Mouse (Mus musculus): Measurements from ENCODE around the gene Npas1. TPM values are rescaled to one million over a fixed set of nuclear protein-coding genes. Genes with fewer than 3 reads are reported as not detected.

The Npas1 gene
- polyA plus RNA-seq, 1 experiment from 2014 or later = 2.1 TPM

DNA sequence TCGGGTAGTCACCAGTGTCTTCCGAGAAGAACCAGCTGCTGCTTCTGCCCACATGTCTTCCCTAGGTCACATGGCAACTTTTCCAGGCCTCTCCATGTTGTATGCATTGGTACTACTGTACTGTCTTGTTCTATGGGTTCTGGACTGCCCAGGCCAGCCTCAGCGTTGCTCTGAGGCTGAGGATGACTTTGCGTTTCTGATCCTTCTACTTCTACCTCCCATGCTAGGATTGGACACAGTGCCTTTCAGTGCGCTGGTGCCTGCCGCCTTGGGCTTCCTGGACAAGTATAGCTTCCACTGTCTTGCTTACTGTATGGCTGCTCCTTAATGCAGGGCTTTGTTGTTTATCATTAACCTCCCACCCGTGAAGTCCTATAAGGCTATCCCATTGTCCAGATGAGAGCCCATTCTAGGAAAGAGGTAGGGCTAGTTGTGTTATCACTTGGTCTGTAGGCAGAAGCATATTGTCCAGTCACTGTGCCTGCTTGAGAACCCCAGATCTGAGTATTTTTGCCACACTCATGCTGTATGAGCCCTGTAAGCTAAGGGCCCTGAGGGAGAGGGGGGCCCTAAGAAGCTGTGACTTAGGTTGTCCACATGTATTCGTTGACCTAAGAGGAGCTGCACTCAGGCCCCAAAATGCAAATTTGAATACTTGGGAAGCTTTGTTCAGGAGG is 65.2 kb downstream of the Npas1 start:
- Histone ChIP-seq H3K4me3 (no peak overlapping the region), H3K9ac (0 out of 2 replicates have a peak overlapping the region, but pooled peaks have one; percentile 17), H3K4me1 (peaks cover 30% of the 10 kb centered on the region), H3K4me2 (no peak overlapping the region), H3K27me3 (no peaks in the 10 kb centered on the region), H3K36me3 (ENCODE audit: poor library complexity, severe bottlenecking) (peaks cover 42% of the 10 kb centered on the region), H3K27ac (peak overlapping the region; percentile 11; the same call in 1 of the 2 replicates), H3K9me3 (replicated peaks) (no peaks in the 10 kb centered on the region)
- ATAC-seq = no peak
- WGBS = 84% methylated on average over 8 of the region's 8 CpGs

DNA sequence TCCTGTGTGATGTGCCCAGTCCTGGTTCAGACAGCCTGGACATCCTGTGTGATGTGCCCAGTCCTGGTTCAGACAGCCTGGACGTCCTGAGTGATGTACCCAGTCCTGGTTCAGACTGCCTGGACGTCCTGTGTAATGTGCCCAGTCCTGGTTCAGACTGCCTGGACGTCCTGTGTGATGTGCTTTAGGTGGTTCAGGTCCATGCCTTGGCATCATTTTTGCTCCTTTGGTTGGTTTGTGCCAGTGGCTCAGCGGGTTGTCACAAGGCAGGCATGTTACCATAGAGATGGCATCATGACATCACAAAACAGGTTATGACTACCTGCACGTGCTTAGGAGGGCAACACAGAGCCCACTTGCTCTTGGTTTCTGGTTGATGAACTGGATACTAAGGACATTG is 66.4 kb downstream of the Npas1 start:
- ATAC-seq = no peak
- H3K9me3 ChIP-seq (replicated peaks) = no peaks in the 10 kb centered on the region
- H3K27me3 ChIP-seq = no peaks in the 10 kb centered on the region
- H3K4me3 ChIP-seq = no peak overlapping the region
- H3K9ac ChIP-seq = no peak overlapping the region
- H3K27ac ChIP-seq = no peak overlapping the region
- peaks cover 30% of the 10 kb centered on the region for H3K36me3 ChIP-seq (ENCODE audit: poor library complexity, severe bottlenecking)
- no peak overlapping the region for H3K4me2 ChIP-seq
- 91% methylated on average over 5 of the region's 5 CpGs for WGBS
- H3K4me1 ChIP-seq = peaks cover 34% of the 10 kb centered on the region

DNA sequence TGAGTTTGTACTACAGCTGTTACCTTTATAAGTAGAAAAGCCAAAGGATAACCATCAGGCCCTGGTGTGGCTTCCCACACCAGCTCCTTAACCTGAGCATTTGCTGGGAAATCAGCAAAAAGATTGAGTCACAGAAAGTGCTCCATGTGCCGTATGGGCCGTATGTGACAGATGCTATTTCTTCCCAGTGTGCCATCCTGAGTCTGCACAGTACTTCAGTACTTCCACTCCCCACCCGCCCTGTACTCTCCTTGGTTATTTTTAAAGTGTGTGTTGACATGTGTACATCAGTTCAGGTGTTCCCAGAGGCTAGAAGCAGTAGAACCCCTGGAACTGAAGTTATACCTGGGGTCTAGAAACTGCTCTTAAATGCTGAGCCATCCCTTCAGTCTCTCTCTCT is 70.5 kb downstream of the Npas1 start:
- H3K27ac ChIP-seq = no peak overlapping the region
- H3K9ac ChIP-seq = no peak overlapping the region
- no peak overlapping the region for H3K4me3 ChIP-seq
- peaks cover 41% of the 10 kb centered on the region for H3K4me1 ChIP-seq
- ATAC-seq = no peak
- H3K27me3 ChIP-seq = no peaks in the 10 kb centered on the region
- no peaks in the 10 kb centered on the region for H3K9me3 ChIP-seq (replicated peaks)
- peaks cover 17% of the 10 kb centered on the region for H3K36me3 ChIP-seq (ENCODE audit: poor library complexity, severe bottlenecking)
- H3K4me2 ChIP-seq = no peak overlapping the region
- 92% methylated on average over 3 of the region's 3 CpGs for WGBS

Other genes starting within 250 kb of the Npas1 start
- gene C5ar2, start 233.6 kb downstream of the Npas1 start, polyA plus RNA-seq (2015; fragmentation: Nextera tagmentation; extraction: Ambion mirVana) = 0.06 TPM in 1 of 2 replicates, not detected in the other
- gene C5ar1, start 218.2 kb downstream of the Npas1 start, polyA plus RNA-seq (2015; fragmentation: Nextera tagmentation; extraction: Ambion mirVana) = 0.57 and 1.2 TPM in 2 replicates
- gene Inafm1, start 204.1 kb downstream of the Npas1 start, polyA plus RNA-seq (2015; fragmentation: Nextera tagmentation; extraction: Ambion mirVana) = 14.0 and 15.5 TPM in 2 replicates
- 25.2 and 32.2 TPM in 2 replicates for gene Ccdc9, start 190.9 kb downstream of the Npas1 start, polyA plus RNA-seq (2015; fragmentation: Nextera tagmentation; extraction: Ambion mirVana)
- gene Bbc3, start 169.3 kb downstream of the Npas1 start, polyA plus RNA-seq (2015; fragmentation: Nextera tagmentation; extraction: Ambion mirVana) = 10.0 and 12.2 TPM in 2 replicates
- gene Sae1, start 89.9 kb downstream of the Npas1 start, polyA plus RNA-seq (2015; fragmentation: Nextera tagmentation; extraction: Ambion mirVana) = 355 and 370 TPM in 2 replicates
- gene Zc3h4, start 76.8 kb downstream of the Npas1 start, polyA plus RNA-seq (2015; fragmentation: Nextera tagmentation; extraction: Ambion mirVana) = 19.5 and 20.5 TPM in 2 replicates
- 55.7 and 56.4 TPM in 2 replicates for gene Tmem160, start 24.9 kb downstream of the Npas1 start, polyA plus RNA-seq (2015; fragmentation: Nextera tagmentation; extraction: Ambion mirVana)
- gene Arhgap35, start 137.3 kb upstream of the Npas1 start, polyA plus RNA-seq (2015; fragmentation: Nextera tagmentation; extraction: Ambion mirVana) = 29.1 and 34.1 TPM in 2 replicates
- not detected in 2 replicates for gene Ceacam15, start 198.0 kb upstream of the Npas1 start, polyA plus RNA-seq (2015; fragmentation: Nextera tagmentation; extraction: Ambion mirVana)
- gene Ceacam9, start 244.2 kb upstream of the Npas1 start, polyA plus RNA-seq (2015; fragmentation: Nextera tagmentation; extraction: Ambion mirVana) = not detected in 2 replicates

All from forebrain, embryonic 13.5 days (tissue).